Mouse (Mus musculus): ENCODE results near the gene Sema3e. TPM values are rescaled to one million over a fixed set of nuclear protein-coding genes. Genes with fewer than 3 reads are reported as not detected.

Gene Sema3e
- total and polyA plus RNA-seq, 2 experiments, result 0.09 TPM; not detected in 1

GRCm38 (mm10) chr5:13985669-13986068, 39.4 kb upstream of the Sema3e start:
- no peak overlapping the region for H3K27ac ChIP-seq (replicated peaks; ENCODE audit: insufficient read depth, low read depth, low read length)
- no peaks in the 10 kb centered on the region for H3K4me1 ChIP-seq (ENCODE audit: control insufficient read depth, insufficient read depth, low read length)
- WGBS, result 83% methylated on average over 3 of the region's 3 CpGs
- no peaks in the 10 kb centered on the region for H3K36me3 ChIP-seq (ENCODE audit: control insufficient read depth, insufficient read depth, low read length)
- H3K27me3 ChIP-seq (ENCODE audit: control insufficient read depth, insufficient read depth, low read length), result no peaks in the 10 kb centered on the region
- no peak for TF ChIP-seq CTCF (IDR thresholded peaks at IDR 0.05; ENCODE audit: low read depth, low read length)
- no peak overlapping the region for H3K4me3 ChIP-seq (ENCODE audit: insufficient read depth, low read depth, low read length)
- H3K9ac ChIP-seq (ENCODE audit: low read depth, low read length), result no peak overlapping the region
- no peaks in the 10 kb centered on the region for H3K79me2 ChIP-seq (ENCODE audit: control insufficient read depth, insufficient read depth, low read length)
- DNase-seq (ENCODE audit: extremely low read depth, low read depth, low spot score), result no peak

GRCm38 (mm10) chr5:13987123-13987522, 38.0 kb upstream of the Sema3e start:
- H3K9ac ChIP-seq (ENCODE audit: low read depth, low read length), result no peak overlapping the region
- H3K4me3 ChIP-seq (ENCODE audit: insufficient read depth, low read depth, low read length), result no peak overlapping the region
- no peak for DNase-seq (ENCODE audit: extremely low read depth, low read depth, low spot score)
- H3K79me2 ChIP-seq (ENCODE audit: control insufficient read depth, insufficient read depth, low read length), result no peaks in the 10 kb centered on the region
- no peak overlapping the region for H3K27ac ChIP-seq (replicated peaks; ENCODE audit: insufficient read depth, low read depth, low read length)
- TF ChIP-seq POLR2A (IDR thresholded peaks at IDR 0.05; ENCODE audit: extremely low read depth, insufficient read depth, low read length) (no peak), CTCF (IDR thresholded peaks at IDR 0.05; ENCODE audit: low read depth, low read length) (no peak)
- H3K36me3 ChIP-seq (ENCODE audit: control insufficient read depth, insufficient read depth, low read length), result no peaks in the 10 kb centered on the region
- H3K27me3 ChIP-seq (ENCODE audit: control insufficient read depth, insufficient read depth, low read length), result no peaks in the 10 kb centered on the region
- 63% methylated on average over 1 of the region's 1 CpGs for WGBS
- H3K4me1 ChIP-seq (ENCODE audit: control insufficient read depth, insufficient read depth, low read length), result no peaks in the 10 kb centered on the region

- H3K27me3 ChIP-seq (ENCODE audit: control insufficient read depth, insufficient read depth, low read length), result no peaks in the 10 kb centered on the region
- H3K4me3 ChIP-seq (ENCODE audit: insufficient read depth, low read depth, low read length), result no peak overlapping the region
- no peak for DNase-seq (ENCODE audit: extremely low read depth, low read depth, low spot score)
- no peak overlapping the region for H3K9ac ChIP-seq (ENCODE audit: low read depth, low read length)
- H3K27ac ChIP-seq (replicated peaks; ENCODE audit: insufficient read depth, low read depth, low read length), result no peak overlapping the region
- WGBS, result 75% methylated on average over 2 of the region's 2 CpGs
- no peaks in the 10 kb centered on the region for H3K36me3 ChIP-seq (ENCODE audit: control insufficient read depth, insufficient read depth, low read length)
- H3K79me2 ChIP-seq (ENCODE audit: control insufficient read depth, insufficient read depth, low read length), result no peaks in the 10 kb centered on the region
- TF ChIP-seq CTCF (IDR thresholded peaks at IDR 0.05; ENCODE audit: low read depth, low read length), result no peak
- TF ChIP-seq POLR2A (IDR thresholded peaks at IDR 0.05; ENCODE audit: extremely low read depth, insufficient read depth, low read length), result no peak
- no peaks in the 10 kb centered on the region for H3K4me1 ChIP-seq (ENCODE audit: control insufficient read depth, insufficient read depth, low read length)
Measured at GRCm38 (mm10) chr5:13988023-13988422, 37.1 kb upstream of the Sema3e start.

GRCm38 (mm10) chr5:13992734-13993396, 32.2 kb upstream of the Sema3e start:
- Histone ChIP-seq H3K27me3 (ENCODE audit: control insufficient read depth, insufficient read depth, low read length) (no peaks in the 10 kb centered on the region), H3K79me2 (ENCODE audit: control insufficient read depth, insufficient read depth, low read length) (no peaks in the 10 kb centered on the region), H3K4me1 (ENCODE audit: control insufficient read depth, insufficient read depth, low read length) (no peaks in the 10 kb centered on the region), H3K27ac (replicated peaks; ENCODE audit: insufficient read depth, low read depth, low read length) (no peak overlapping the region), H3K4me3 (ENCODE audit: insufficient read depth, low read depth, low read length) (no peak overlapping the region), H3K9ac (ENCODE audit: low read depth, low read length) (no peak overlapping the region), H3K36me3 (ENCODE audit: control insufficient read depth, insufficient read depth, low read length) (no peaks in the 10 kb centered on the region)
- 45% methylated on average over 11 of the region's 11 CpGs for WGBS
- TF ChIP-seq CTCF (IDR thresholded peaks at IDR 0.05; ENCODE audit: low read depth, low read length), result no peak
- TF ChIP-seq POLR2A (IDR thresholded peaks at IDR 0.05; ENCODE audit: extremely low read depth, insufficient read depth, low read length), result no peak
- no peak for DNase-seq (ENCODE audit: extremely low read depth, low read depth, low spot score)

GRCm38 (mm10) chr5:14028341-14028740, 3.3 kb downstream of the Sema3e start:
- no peak overlapping the region for H3K9ac ChIP-seq (ENCODE audit: low read depth, low read length)
- H3K36me3 ChIP-seq (ENCODE audit: control insufficient read depth, insufficient read depth, low read length), result no peaks in the 10 kb centered on the region
- 88% methylated on average over 7 of the region's 7 CpGs for WGBS
- TF ChIP-seq CTCF (IDR thresholded peaks at IDR 0.05; ENCODE audit: low read depth, low read length), result no peak
- TF ChIP-seq POLR2A (IDR thresholded peaks at IDR 0.05; ENCODE audit: extremely low read depth, insufficient read depth, low read length), result no peak
- no peak overlapping the region for H3K27ac ChIP-seq (replicated peaks; ENCODE audit: insufficient read depth, low read depth, low read length)
- no peak overlapping the region for H3K4me3 ChIP-seq (ENCODE audit: insufficient read depth, low read depth, low read length)
- no peaks in the 10 kb centered on the region for H3K79me2 ChIP-seq (ENCODE audit: control insufficient read depth, insufficient read depth, low read length)
- H3K27me3 ChIP-seq (ENCODE audit: control insufficient read depth, insufficient read depth, low read length), result peaks cover 3% of the 10 kb centered on the region; the same call in 1 of the 2 replicates
- DNase-seq (ENCODE audit: extremely low read depth, low read depth, low spot score), result no peak
- 0 out of 2 replicates have a peak, but pooled peaks cover 4% of the 10 kb centered on the region for H3K4me1 ChIP-seq (ENCODE audit: control insufficient read depth, insufficient read depth, low read length)

- Histone ChIP-seq H3K27me3 (ENCODE audit: control insufficient read depth, insufficient read depth, low read length) (peaks cover under 1% of the 10 kb centered on the region; the same call in 1 of the 2 replicates), H3K4me1 (ENCODE audit: control insufficient read depth, insufficient read depth, low read length) (no peaks in the 10 kb centered on the region), H3K79me2 (ENCODE audit: control insufficient read depth, insufficient read depth, low read length) (no peaks in the 10 kb centered on the region), H3K4me3 (ENCODE audit: insufficient read depth, low read depth, low read length) (no peak overlapping the region), H3K27ac (replicated peaks; ENCODE audit: insufficient read depth, low read depth, low read length) (no peak overlapping the region), H3K9ac (ENCODE audit: low read depth, low read length) (no peak overlapping the region), H3K36me3 (ENCODE audit: control insufficient read depth, insufficient read depth, low read length) (no peaks in the 10 kb centered on the region)
- 83% methylated on average over 1 of the region's 1 CpGs for WGBS
- no peak for TF ChIP-seq POLR2A (IDR thresholded peaks at IDR 0.05; ENCODE audit: extremely low read depth, insufficient read depth, low read length)
- TF ChIP-seq CTCF (IDR thresholded peaks at IDR 0.05; ENCODE audit: low read depth, low read length), result no peak
- DNase-seq (ENCODE audit: extremely low read depth, low read depth, low spot score), result no peak
Measured at GRCm38 (mm10) chr5:14030796-14031195, 5.7 kb downstream of the Sema3e start.

Data from liver, adult 2 months (tissue).